Mouse (Mus musculus) cerebellum, postnatal 36 days (tissue): ENCODE measurements around the gene Mfsd2a.

Source experiments
- DNase-seq, 2 experiments: peaks; one replicate each; pipeline ENCODE4 v3.0.0; 2021 to 2022; ENCODE audit warnings: mixed read lengths in 2 of 2

Mfsd2a gene

GRCm38 (mm10) chr4:122933051-122933591 is 27.9 kb downstream of the Mfsd2a start:
- no peak for DNase-seq

GRCm38 (mm10) chr4:122932239-122932978 is 28.6 kb downstream of the Mfsd2a start:
- no peak for DNase-seq

GRCm38 (mm10) chr4:122930939-122931590 is 29.9 kb downstream of the Mfsd2a start:
- DNase-seq, result no peak

- no peak for DNase-seq
Measured at GRCm38 (mm10) chr4:122923392-122924344, 37.3 kb downstream of the Mfsd2a start.

- no peak for DNase-seq
Measured at GRCm38 (mm10) chr4:122922841-122923240, 38.1 kb downstream of the Mfsd2a start.

GRCm38 (mm10) chr4:122915985-122916384 is 45.0 kb downstream of the Mfsd2a start:
- no peak for DNase-seq

- no peak for DNase-seq
Measured at GRCm38 (mm10) chr4:122914186-122914585, 46.8 kb downstream of the Mfsd2a start.

- no peak for DNase-seq
Measured at GRCm38 (mm10) chr4:122912613-122913012, 48.4 kb downstream of the Mfsd2a start.

GRCm38 (mm10) chr4:122910577-122910976 is 50.4 kb downstream of the Mfsd2a start:
- DNase-seq, result no peak

- DNase-seq, result no peak
Measured at GRCm38 (mm10) chr4:122909572-122910189, 51.3 kb downstream of the Mfsd2a start.

- DNase-seq, result no peak
Measured at GRCm38 (mm10) chr4:122905359-122905758, 55.6 kb downstream of the Mfsd2a start.

GRCm38 (mm10) chr4:122903709-122904108 is 57.3 kb downstream of the Mfsd2a start:
- DNase-seq, result no peak

GRCm38 (mm10) chr4:122902156-122902555 is 58.8 kb downstream of the Mfsd2a start:
- DNase-seq, result no peak

- peak; percentile 68 to 75 for DNase-seq
Measured at GRCm38 (mm10) chr4:122898313-122898712, 62.7 kb downstream of the Mfsd2a start.

- no peak for DNase-seq
Measured at GRCm38 (mm10) chr4:122897750-122898149, 63.2 kb downstream of the Mfsd2a start.
